Mouse (Mus musculus): ENCODE measurements around the gene Hist1h3d.
A peak's percentile ranks its signal among the peaks of the same experiment; 100 is the strongest.
"Not testable (repeated sequence)": the region's sequence is repeated elsewhere in the genome, so short reads cannot be mapped to it uniquely, and the experiment has no call there.

The Hist1h3d gene

DNA sequence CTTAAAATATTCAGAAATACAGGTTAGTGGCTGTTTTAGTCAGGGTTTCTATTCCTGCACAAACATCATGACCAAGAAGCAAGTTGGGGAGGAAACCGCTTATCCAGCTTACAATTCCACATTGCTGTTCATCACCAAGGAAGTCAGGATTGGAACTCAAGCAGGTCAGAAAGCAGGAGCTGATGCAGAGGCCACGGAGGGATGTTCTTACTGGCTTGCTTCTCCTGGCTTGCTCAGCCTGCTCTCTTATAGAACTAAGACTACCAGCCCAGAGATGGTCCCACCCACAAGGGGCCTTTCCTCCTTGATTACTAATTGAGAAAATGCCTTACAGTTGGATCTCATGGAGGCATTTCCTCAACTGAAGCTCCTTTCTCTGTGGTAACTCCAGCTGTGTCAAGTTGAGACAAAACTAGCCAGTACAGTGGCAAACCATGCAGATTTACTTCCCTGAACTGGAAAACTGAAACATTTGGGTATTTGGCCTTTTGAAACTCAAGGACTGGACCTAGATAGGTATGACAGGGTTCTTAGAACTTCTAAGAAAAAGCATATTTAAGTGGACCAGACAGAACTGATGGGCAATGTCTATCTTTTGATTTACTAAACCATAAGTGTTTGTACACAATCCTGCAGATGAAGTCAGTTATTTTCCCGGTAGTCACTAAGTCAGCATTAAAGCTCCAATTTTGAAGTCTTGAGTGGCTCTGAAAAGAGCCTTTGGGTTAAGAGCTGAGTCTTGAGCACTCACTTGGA, 33.2 kb upstream of the Hist1h3d start:
- DNase-seq, result peak; percentile 84

DNA sequence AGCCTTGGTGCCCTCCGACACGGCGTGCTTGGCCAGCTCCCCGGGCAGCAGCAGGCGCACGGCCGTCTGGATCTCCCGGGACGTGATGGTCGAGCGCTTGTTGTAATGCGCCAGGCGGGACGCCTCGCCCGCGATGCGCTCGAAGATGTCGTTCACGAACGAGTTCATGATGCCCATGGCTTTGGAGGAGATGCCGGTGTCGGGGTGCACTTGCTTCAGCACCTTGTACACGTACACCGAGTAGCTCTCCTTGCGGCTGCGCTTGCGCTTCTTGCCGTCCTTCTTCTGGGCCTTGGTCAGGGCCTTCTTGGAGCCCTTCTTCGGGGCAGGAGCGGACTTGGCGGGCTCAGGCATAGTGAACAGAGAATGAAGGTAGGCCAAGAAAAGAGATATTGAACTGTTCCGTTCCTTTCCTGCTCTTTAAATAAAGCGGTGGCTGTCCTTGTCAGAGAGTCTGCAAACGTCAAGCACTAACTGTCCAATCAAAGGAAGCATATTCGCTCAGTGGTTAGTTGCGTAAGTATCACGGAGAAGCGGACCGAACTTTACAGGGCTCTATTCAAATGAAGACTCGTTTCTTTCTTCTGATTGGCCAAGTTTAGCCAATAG, 32.5 kb upstream of the Hist1h3d start, which contains the start of gene Hist1h2bh:
Gene Hist1h2bh (minus strand): TSS at position 394 of the 609 bp plus-strand sequence.
- peak; percentile 99 for DNase-seq

DNA sequence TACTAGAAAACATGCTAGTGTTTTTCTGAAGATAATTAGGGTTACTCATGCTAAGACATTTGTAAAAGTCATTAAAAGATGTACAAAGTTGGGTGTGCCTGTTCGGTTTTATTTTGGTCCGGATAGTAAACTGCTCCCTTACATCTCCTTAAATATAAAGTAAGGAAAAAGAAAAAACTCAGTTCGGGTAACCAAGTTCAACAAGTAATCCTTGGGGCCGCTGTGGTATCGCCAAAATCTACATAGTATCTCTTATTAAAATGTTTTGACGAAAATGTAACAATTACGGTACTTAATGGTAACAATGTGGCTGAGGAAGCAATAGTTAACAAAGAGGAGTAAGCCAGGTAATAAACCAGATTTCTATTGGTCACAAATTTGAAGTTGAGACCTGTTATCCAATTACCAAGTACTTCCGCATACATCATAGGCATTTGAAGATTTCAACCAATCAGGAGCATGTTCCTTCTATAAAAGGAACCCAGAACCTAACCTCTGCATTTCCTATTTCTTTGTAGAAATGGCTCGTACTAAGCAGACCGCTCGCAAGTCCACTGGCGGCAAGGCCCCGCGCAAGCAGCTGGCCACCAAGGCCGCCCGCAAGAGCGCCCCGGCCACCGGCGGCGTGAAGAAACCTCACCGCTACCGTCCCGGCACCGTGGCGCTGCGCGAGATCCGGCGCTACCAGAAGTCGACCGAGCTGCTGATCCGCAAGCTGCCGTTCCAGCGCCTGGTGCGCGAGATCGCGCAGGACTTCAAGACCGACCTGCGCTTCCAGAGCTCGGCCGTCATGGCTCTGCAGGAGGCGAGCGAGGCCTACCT, 31.4 kb upstream of the Hist1h3d start, which contains the start of gene Hist1h3f:
Gene Hist1h3f (plus strand): TSS at position 88 of the 822 bp plus-strand sequence.
- DNase-seq, result peak; percentile 98

GRCm38 (mm10) chr13:23544787-23545120, 30.8 kb upstream of the Hist1h3d start:
- not testable (repeated sequence) for DNase-seq

GRCm38 (mm10) chr13:23546694-23547093, 28.9 kb upstream of the Hist1h3d start:
- peak; percentile 69 for DNase-seq

DNA sequence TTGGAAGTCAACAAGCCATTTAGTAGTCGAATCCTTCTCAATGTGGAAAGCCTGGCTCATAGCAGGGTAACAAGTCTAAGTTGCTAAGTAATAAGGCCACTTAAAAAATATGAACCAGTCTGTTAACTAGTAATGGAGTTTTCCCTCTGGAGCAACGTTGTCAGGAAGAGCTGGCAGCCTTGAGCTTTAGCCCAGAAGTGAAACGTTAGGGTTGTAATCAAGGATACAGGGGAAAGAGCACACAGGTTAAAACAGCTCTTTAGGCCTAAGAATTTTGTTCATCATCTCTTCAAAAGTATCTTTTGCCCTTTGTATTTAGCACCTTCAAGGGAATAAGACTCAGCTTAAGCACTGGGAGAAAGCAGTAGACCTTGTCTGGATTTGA, 24.8 kb upstream of the Hist1h3d start:
- no peak for DNase-seq

DNA sequence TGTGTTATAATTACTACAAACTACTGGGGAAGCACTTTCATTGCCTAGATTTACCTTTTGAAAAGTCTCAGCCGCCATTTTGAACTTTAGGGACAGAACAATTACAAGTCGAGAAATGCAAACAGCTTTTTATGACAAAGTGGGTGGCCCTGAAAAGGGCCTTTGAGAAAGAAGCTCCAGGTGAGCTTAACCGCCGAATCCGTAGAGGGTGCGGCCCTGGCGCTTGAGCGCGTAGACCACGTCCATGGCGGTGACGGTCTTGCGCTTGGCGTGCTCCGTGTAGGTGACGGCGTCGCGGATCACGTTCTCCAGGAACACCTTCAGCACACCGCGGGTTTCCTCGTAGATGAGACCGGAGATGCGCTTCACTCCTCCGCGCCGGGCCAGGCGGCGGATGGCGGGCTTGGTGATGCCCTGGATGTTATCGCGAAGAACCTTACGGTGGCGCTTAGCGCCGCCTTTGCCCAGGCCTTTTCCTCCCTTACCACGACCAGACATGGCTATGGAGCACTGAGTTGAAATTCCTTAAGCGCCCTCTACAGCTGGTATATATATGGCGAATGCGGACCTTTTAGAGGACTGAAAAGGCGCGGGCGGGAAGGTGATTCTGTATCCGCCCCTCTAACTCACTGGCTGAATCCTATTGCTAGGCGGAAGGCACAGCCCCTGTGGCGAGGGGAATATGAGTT, 24.3 kb upstream of the Hist1h3d start, which contains the start of gene Hist1h4f:
Gene Hist1h4f (minus strand): TSS at position 503 of the 689 bp plus-strand sequence.
- DNase-seq, result peak; percentile 98

DNA sequence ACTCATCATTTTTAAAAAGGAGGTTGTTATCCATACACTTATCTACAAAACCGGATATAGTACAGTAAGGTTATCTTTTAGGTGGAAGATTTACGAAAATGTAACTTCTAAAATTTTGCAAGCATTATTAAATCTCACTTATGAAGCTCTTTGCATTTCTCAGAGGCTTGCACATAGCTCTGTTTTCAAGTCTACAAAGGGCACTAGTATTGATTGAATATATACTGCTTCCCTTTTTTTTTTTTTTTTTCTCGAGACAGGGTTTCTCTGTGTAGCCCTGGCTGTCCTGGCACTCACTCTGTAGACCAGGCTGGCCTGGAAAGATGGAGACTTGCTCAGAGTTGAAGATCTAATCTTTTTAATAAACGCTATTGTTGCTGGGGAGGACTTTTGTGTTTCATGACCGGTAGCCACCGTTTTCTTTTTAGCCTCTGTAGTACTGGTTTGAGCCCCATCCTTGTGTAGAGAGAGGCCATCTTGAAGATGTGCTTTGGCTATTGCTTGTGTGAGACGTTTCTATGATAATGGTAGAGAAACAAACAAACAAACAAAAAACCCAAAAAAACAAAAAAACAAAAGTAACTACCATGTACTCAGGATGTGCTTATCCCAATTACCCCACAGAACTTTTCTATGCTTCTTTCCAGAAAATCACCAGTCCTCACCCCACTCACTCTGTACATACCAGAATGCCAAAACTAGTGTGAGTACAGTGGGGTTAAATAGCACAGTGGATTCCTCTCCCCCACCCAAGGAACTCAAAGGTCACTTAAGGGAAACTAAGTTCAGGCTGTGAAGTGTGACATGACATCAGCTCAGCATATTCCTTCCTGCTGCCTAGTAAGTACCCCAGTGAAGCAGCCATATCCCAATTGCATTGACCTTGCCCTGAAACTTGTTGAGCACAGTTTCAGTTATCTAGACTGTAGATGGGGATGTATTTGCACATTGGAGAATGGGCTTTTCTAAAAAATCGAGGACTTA, 23.3 kb upstream of the Hist1h3d start:
- DNase-seq, result no peak

DNA sequence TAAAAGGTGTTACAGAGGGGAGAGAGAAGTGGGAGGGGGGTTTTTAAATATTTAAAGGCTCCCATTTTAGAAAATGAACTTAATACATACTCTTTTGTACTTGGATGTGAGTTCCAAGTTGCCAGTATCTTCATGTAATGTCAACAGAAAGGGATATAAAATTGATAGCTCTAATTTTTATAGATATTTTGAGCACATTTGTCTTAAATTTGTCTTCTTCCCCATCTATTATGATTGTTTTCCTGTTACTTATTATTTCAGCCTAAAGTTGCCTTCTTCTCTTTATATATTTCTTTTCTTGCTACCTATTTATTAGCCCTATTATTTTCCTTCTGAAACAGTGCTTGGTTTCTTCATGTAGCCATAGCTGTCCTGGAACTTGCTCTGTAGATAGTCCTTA, 22.6 kb upstream of the Hist1h3d start, which contains the start of gene Hist1h1d:
Gene Hist1h1d (plus strand): TSS at position 301 of the 400 bp plus-strand sequence.
- DNase-seq, result no peak

GRCm38 (mm10) chr13:23554393-23554792, 21.2 kb upstream of the Hist1h3d start:
- no peak for DNase-seq

DNA sequence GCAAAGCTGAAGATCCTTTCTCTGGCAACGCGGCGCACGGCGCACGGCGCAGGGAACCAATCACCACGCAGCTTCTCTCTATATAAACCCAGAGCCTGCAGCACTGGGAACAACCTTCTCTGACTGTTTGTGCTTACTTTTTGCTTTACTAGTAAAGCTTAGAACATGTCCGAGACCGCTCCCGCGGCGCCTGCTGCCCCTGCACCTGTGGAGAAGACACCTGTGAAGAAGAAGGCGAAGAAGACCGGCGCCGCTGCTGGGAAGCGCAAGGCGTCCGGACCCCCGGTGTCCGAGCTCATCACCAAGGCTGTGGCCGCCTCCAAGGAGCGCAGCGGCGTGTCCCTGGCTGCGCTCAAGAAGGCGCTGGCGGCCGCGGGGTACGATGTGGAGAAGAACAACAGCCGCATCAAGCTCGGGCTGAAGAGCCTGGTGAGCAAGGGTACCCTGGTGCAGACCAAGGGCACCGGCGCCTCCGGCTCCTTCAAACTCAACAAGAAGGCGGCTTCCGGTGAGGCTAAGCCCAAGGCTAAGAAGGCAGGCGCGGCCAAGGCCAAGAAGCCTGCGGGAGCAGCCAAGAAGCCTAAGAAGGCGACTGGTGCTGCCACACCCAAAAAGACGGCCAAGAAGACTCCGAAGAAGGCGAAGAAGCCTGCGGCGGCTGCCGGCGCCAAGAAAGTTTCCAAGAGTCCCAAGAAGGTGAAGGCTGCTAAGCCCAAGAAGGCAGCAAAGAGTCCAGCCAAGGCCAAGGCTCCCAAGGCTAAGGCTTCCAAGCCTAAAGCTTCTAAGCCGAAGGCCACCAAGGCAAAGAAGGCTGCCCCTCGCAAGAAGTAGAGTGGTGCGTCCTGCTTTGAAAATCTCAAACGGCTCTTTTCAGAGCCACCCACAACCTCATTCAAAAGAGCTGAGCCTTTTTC, 20.4 kb upstream of the Hist1h3d start:
- DNase-seq, result peak; percentile 98

GRCm38 (mm10) chr13:23555839-23556416, 19.6 kb upstream of the Hist1h3d start:
- DNase-seq, result peak; percentile 98

DNA sequence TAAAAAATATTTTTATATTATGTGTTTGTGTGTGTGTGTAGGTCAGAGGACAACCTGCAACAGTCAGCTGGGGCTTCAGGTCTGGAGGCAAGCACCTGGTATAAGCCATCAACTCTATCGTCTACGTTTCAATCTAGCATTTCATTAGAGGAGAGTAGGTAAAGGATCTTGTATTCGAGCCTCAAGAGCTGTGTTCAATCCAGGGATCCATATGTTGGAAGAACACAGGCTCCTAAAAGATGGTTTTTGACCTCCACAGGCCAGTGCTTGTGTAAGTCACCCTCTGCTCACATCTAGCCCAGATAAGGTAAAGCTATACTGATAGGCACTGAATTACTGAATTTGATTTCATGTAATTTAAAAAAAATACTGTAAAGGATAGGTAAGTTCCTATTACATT, 18.7 kb upstream of the Hist1h3d start:
- no peak for DNase-seq

DNA sequence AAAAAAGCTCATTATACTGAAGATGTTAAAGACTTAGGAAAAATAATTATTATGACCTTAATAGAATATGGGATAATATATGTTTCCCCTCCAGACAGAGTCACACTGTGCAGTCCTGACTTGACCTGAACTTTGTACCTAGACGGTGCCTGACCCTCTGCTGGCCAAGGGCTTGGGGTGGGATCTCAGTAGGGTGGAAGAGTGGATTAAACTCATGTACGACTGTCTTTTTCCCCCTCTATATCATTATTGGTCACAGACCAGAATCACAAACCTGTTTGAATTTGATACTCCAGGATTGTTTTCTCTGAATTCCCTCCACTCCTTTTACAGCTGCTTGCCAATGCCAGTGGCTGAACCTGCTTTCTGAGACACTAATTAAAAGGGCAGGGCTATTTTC, 14.9 kb upstream of the Hist1h3d start:
- not testable (repeated sequence) for DNase-seq

DNA sequence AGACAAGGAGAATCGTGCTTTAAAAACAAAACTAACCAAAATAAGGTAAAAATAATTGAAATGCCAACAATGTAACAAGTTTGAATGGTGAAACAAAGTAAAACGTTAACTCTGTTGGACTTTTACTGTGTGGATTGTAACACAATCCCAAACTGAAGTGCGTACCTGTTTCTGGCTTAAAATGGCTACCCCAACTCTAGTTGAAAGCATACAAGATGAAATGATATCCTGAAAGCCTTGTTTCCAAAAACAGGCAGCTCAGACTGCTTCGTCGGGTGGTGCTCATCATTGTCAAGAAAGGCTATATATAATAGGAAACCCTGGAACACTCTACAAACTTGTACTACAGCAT, 14.1 kb upstream of the Hist1h3d start:
- DNase-seq, result not testable (repeated sequence)

DNA sequence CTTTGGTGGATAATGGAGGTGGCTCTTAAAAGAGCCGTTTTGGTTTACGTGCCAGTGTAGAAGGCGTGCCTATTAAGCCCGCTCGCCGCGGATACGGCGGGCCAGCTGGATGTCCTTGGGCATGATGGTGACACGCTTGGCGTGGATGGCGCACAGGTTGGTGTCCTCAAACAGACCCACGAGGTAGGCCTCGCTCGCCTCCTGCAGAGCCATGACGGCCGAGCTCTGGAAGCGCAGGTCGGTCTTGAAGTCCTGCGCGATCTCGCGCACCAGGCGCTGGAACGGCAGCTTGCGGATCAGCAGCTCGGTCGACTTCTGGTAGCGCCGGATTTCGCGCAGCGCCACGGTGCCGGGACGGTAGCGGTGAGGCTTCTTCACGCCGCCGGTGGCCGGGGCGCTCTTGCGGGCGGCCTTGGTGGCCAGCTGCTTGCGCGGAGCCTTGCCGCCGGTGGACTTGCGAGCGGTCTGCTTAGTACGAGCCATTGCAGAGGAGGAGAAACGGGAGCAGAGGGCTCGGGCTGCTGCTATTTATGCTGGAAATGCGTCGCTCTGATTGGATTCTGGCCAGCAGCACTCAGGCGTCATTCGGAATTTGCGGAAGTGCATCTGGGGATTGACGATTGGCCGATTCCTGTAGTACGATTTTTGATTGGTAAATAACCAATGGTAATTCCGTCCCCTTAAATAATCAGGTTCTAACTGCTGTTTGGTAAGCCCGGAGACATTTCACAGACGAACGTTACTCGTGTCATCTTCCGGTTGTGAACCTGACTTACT, 13.5 kb upstream of the Hist1h3d start, which contains the start of gene Hist1h3e:
Gene Hist1h3e (minus strand): TSS at position 487 of the 777 bp plus-strand sequence.
- peak; percentile 99 for DNase-seq

DNA sequence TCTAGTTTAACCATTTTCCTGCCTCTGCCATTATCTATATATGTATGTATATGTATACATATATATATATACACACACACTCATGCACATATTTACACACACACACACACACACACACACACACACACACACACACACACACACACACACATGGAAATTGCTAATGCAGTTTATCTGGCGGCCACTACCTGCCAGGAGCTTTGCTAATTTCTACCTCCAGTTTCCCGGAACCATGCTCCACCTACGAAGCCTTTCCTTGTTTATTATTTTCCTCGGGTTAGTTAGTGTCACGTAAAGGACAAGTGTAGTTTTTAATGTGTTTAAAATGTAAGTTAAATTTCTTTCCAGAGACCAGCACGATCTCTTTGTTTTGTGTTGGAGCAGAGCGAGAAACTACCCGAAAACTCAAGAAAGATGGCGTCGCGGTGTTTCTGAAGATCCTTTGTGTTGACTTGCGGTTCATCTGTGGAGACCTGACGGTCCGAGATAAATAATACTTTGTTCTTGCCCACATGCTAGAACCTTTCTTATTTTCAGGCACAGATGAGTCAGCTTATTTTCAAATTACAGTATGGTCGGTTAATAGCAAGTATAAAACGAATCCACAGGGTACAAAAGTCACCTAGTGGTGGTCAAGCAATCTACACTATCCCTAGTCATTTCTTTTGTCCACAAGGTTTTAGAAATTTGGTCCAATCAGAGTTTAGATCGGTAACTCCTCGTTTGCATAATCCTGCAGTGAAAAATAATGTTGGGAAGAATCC, 12.7 kb upstream of the Hist1h3d start:
- peak; percentile 90 for DNase-seq

GRCm38 (mm10) chr13:23564482-23564881, 11.1 kb upstream of the Hist1h3d start:
- DNase-seq, result no peak
